Mouse (Mus musculus) stomach, postnatal 0 days (tissue): ENCODE measurements around the gene Tulp3. TPM values are rescaled to one million over a fixed set of nuclear protein-coding genes. Genes with fewer than 3 reads are reported as not detected.

ENCODE experiments used
- ATAC-seq: fragments of 200-750 bp; cut with Nextera tagmentation; 2 replicates; pipeline ENCODE4 v1.8.0; 2017; ENCODE audit not compliant: low FRiP score, low TSS enrichment
- DNase-seq: peaks from one replicate; pipeline ENCODE4 v3.0.0-alpha.2; 2016; ENCODE audit warnings: low spot score
- H3K27ac ChIP-seq: fragments of 300-500 bp; sonication (generic); replicated peaks from 2 replicates; pipeline ENCODE4 v1.5.1; 2014; ENCODE audit warnings: mild to moderate bottlenecking, control low read depth
- H3K27me3 ChIP-seq: fragments of 300-500 bp; sonication (generic); 2 replicates; pipeline ENCODE4 v1.6.1; 2014; ENCODE audit warnings: low read length; ENCODE audit not compliant: control insufficient read depth, insufficient read depth
- H3K36me3 ChIP-seq: fragments of 300-500 bp; sonication (generic); 2 replicates; pipeline ENCODE4 v1.6.1; 2014; ENCODE audit warnings: low read length, mixed read lengths; ENCODE audit not compliant: control insufficient read depth, insufficient read depth
- H3K4me1 ChIP-seq: fragments of 300-500 bp; sonication (generic); replicated peaks from 2 replicates; pipeline ENCODE4 v1.6.1; 2014; ENCODE audit warnings: antibody characterized with exemption; ENCODE audit not compliant: control insufficient read depth, insufficient read depth
- H3K4me2 ChIP-seq: fragments of 300-500 bp; sonication (generic); replicated peaks from 2 replicates; pipeline ENCODE4 v1.6.1; 2014; ENCODE audit warnings: low read depth, mild to moderate bottlenecking, control low read depth, moderate library complexity
- H3K4me3 ChIP-seq: fragments of 300-500 bp; sonication (generic); 2 replicates; pipeline ENCODE4 v1.5.1; 2014; ENCODE audit warnings: low read depth, low read length, control low read depth
- H3K9ac ChIP-seq: fragments of 300-500 bp; sonication (generic); 2 replicates; pipeline ENCODE4 v1.6.1; 2014; ENCODE audit warnings: mild to moderate bottlenecking, low read length, control low read depth, mixed read lengths
- H3K9me3 ChIP-seq: fragments of 300-500 bp; sonication (generic); 2 replicates; pipeline ENCODE4 v1.6.1; 2016; ENCODE audit warnings: low read length; ENCODE audit not compliant: control insufficient read depth
- CTCF ChIP-seq: IDR thresholded peaks from 2 replicates; pipeline ENCODE4 v1.5.1; 2016; ENCODE audit warnings: antibody characterized with exemption, low read depth, mild to moderate bottlenecking, moderate library complexity
- EP300 ChIP-seq: optimal IDR thresholded peaks from 2 replicates; pipeline ENCODE3; 2016; ENCODE audit warnings: antibody characterized with exemption
- WGBS: fragments of 180-500 bp; shearing (Covaris S2); extraction: QIAGEN DNeasy Blood & Tissue Kit; methylation state at CpG from one replicate; pipeline ENCODE4 v1.1.7; 2014; 5-methylcytosine and 5-hydroxymethylcytosine counted together
- polyA plus RNA-seq: library from polyadenylated mRNA; unstranded; fragments of >200 nt; fragmentation: Nextera tagmentation; extraction: Ambion mirVana; gene quantifications from 2 replicates; pipeline ENCODE4 v1.2.1, GENCODE M21; 2015

Gene Tulp3
- polyA plus RNA-seq, 1 experiment from 2014 or later, result 5.3 TPM

- peak overlapping the region; percentile 97 for H3K4me2 ChIP-seq
- no peak for DNase-seq
- H3K9me3 ChIP-seq, result 0 out of 2 replicates have a peak, but pooled peaks cover 2% of the 10 kb centered on the region
- ATAC-seq, result peak; percentile 22; the same call in 1 of the 2 replicates
- H3K36me3 ChIP-seq, result no peaks in the 10 kb centered on the region
- TF ChIP-seq CTCF, result no peak
- no peak for TF ChIP-seq EP300
- H3K9ac ChIP-seq, result peak overlapping the region; percentile 70
- peak overlapping the region; percentile 82; the same call in 1 of the 2 replicates for H3K27ac ChIP-seq
- WGBS, result 3% methylated on average over 25 of the region's 25 CpGs
- H3K4me3 ChIP-seq, result peak overlapping the region; percentile 65
- no peaks in the 10 kb centered on the region; the same call in 1 of the 2 replicates for H3K27me3 ChIP-seq
- H3K4me1 ChIP-seq, result peaks cover 8% of the 10 kb centered on the region
Observed at GRCm38 (mm10) chr6:128299292-128300133, 56.1 kb downstream of the Tulp3 start.

GRCm38 (mm10) chr6:128298246-128298645 is 57.4 kb downstream of the Tulp3 start:
- TF ChIP-seq EP300, result no peak
- TF ChIP-seq CTCF, result no peak
- H3K4me3 ChIP-seq, result no peak overlapping the region
- no peaks in the 10 kb centered on the region for H3K36me3 ChIP-seq
- H3K4me1 ChIP-seq, result peaks cover 8% of the 10 kb centered on the region
- DNase-seq (no peak), ATAC-seq (no peak)
- H3K9ac ChIP-seq, result no peak overlapping the region
- WGBS, result 48% methylated on average over 7 of the region's 7 CpGs
- H3K4me2 ChIP-seq, result no peak overlapping the region
- 0 out of 2 replicates have a peak, but pooled peaks cover 2% of the 10 kb centered on the region for H3K9me3 ChIP-seq
- H3K27me3 ChIP-seq, result no peaks in the 10 kb centered on the region; the same call in 1 of the 2 replicates
- H3K27ac ChIP-seq, result no peak overlapping the region

- H3K4me2 ChIP-seq, result no peak overlapping the region
- peak overlapping the region; percentile 18; the same call in 1 of the 2 replicates for H3K27ac ChIP-seq
- H3K9me3 ChIP-seq, result no peaks in the 10 kb centered on the region
- DNase-seq, result no peak
- H3K4me1 ChIP-seq, result peaks cover 8% of the 10 kb centered on the region
- no peak overlapping the region for H3K9ac ChIP-seq
- TF ChIP-seq CTCF, result no peak
- TF ChIP-seq EP300, result no peak
- 40% methylated on average over 10 of the region's 11 CpGs for WGBS
- H3K27me3 ChIP-seq, result no peaks in the 10 kb centered on the region
- H3K4me3 ChIP-seq, result no peak overlapping the region
- H3K36me3 ChIP-seq, result no peaks in the 10 kb centered on the region
- ATAC-seq, result no peak
Observed at GRCm38 (mm10) chr6:128296750-128297393, 58.8 kb downstream of the Tulp3 start.

GRCm38 (mm10) chr6:128295876-128296749 is 59.5 kb downstream of the Tulp3 start:
- no peaks in the 10 kb centered on the region for H3K9me3 ChIP-seq
- ATAC-seq (peak; percentile 50; the same call in 1 of the 2 replicates), DNase-seq (peak; percentile 37)
- H3K4me1 ChIP-seq, result peaks cover 8% of the 10 kb centered on the region
- TF ChIP-seq CTCF, result no peak
- no peak for TF ChIP-seq EP300
- H3K4me2 ChIP-seq, result no peak overlapping the region
- WGBS, result 36% methylated on average over 6 of the region's 6 CpGs
- peak overlapping the region; percentile 18; the same call in 1 of the 2 replicates for H3K27ac ChIP-seq
- H3K4me3 ChIP-seq, result no peak overlapping the region
- no peaks in the 10 kb centered on the region for H3K27me3 ChIP-seq
- H3K36me3 ChIP-seq, result no peaks in the 10 kb centered on the region
- H3K9ac ChIP-seq, result no peak overlapping the region

- Histone ChIP-seq H3K4me2 (no peak overlapping the region), H3K4me1 (peaks cover under 1% of the 10 kb centered on the region; the same call in 1 of the 2 replicates), H3K9me3 (no peaks in the 10 kb centered on the region), H3K4me3 (no peak overlapping the region), H3K9ac (no peak overlapping the region), H3K27me3 (no peaks in the 10 kb centered on the region), H3K36me3 (no peaks in the 10 kb centered on the region), H3K27ac (no peak overlapping the region)
- DNase-seq (no peak), ATAC-seq (no peak)
- TF ChIP-seq CTCF, result no peak
- TF ChIP-seq EP300, result no peak
- WGBS, result 68% methylated on average over 5 of the region's 5 CpGs
Observed at GRCm38 (mm10) chr6:128291284-128291683, 64.4 kb downstream of the Tulp3 start.
